Mouse (Mus musculus) kidney, postnatal 0 days (tissue): ENCODE measurements around the gene Snrk. TPM values are rescaled to one million over a fixed set of nuclear protein-coding genes. Genes with fewer than 3 reads are reported as not detected.

Experiments used
- ATAC-seq: fragments of 200-750 bp; cut with Nextera tagmentation; replicated peaks from 2 replicates; pipeline ENCODE4 v1.8.0; 2017; ENCODE audit warnings: low read depth, moderate number of reproducible peaks, moderate TSS enrichment, moderate library complexity; ENCODE audit not compliant: low FRiP score
- DNase-seq: peaks from one replicate; pipeline ENCODE4 v3.0.0-alpha.2; 2016; ENCODE audit warnings: low spot score
- H3K27ac ChIP-seq: fragments of 300-500 bp; sonication (generic); 2 replicates; pipeline ENCODE4 v1.5.1; 2014; ENCODE audit warnings: mild to moderate bottlenecking
- H3K27me3 ChIP-seq: fragments of 300-500 bp; sonication (generic); 2 replicates; pipeline ENCODE4 v1.6.1; 2014; ENCODE audit warnings: low read length, mixed read lengths; ENCODE audit not compliant: insufficient read depth
- H3K36me3 ChIP-seq: fragments of 300-500 bp; sonication (generic); 2 replicates; pipeline ENCODE4 v1.6.1; 2014; ENCODE audit warnings: low read length, mixed read lengths; ENCODE audit not compliant: insufficient read depth
- H3K4me1 ChIP-seq: fragments of 300-500 bp; sonication (generic); replicated peaks from 2 replicates; pipeline ENCODE4 v1.6.1; 2014; ENCODE audit warnings: antibody characterized with exemption, low read length, mixed read lengths; ENCODE audit not compliant: insufficient read depth
- H3K4me2 ChIP-seq: fragments of 300-500 bp; sonication (generic); 2 replicates; pipeline ENCODE4 v1.6.1; 2014; ENCODE audit warnings: mild to moderate bottlenecking, low read length, moderate library complexity, mixed read lengths
- H3K4me3 ChIP-seq: fragments of 300-500 bp; sonication (generic); replicated peaks from 2 replicates; pipeline ENCODE4 v1.5.1; 2014; ENCODE audit warnings: low read depth, low read length
- H3K9ac ChIP-seq: fragments of 300-500 bp; sonication (generic); 2 replicates; pipeline ENCODE4 v1.6.1; 2014; ENCODE audit warnings: low read depth, low read length
- H3K9me3 ChIP-seq: fragments of 300-500 bp; sonication (generic); replicated peaks from 2 replicates; pipeline ENCODE4 v1.6.1; 2016; ENCODE audit warnings: low read length, inconsistent platforms, mixed read lengths
- CTCF ChIP-seq: IDR thresholded peaks from 2 replicates; pipeline ENCODE4 v1.5.1; 2016; ENCODE audit warnings: antibody characterized with exemption, low read depth, mild to moderate bottlenecking, moderate library complexity
- WGBS: fragments of 180-500 bp; shearing (Covaris S2); extraction: QIAGEN DNeasy Blood & Tissue Kit; methylation state at CpG from one replicate; pipeline ENCODE4 v1.1.7; 2014; 5-methylcytosine and 5-hydroxymethylcytosine counted together
- polyA plus RNA-seq: library from polyadenylated mRNA; unstranded; fragments of >200 nt; fragmentation: Nextera tagmentation; extraction: Ambion mirVana; gene quantifications from 2 replicates; pipeline ENCODE4 v1.2.1, GENCODE M21; 2015

Snrk gene
- polyA plus RNA-seq, 1 experiment from 2014 or later, result 51.3 TPM

GRCm38 (mm10) chr9:122083698-122084097 lies 33.4 kb upstream of the Snrk start:
- Histone ChIP-seq H3K9ac (no peak overlapping the region), H3K9me3 (no peaks in the 10 kb centered on the region), H3K4me1 (peaks cover 13% of the 10 kb centered on the region), H3K27me3 (no peaks in the 10 kb centered on the region), H3K36me3 (no peaks in the 10 kb centered on the region), H3K4me2 (no peak overlapping the region), H3K27ac (peak overlapping the region; percentile 81), H3K4me3 (no peak overlapping the region)
- no peak for DNase-seq
- TF ChIP-seq CTCF, result no peak
- 67% methylated on average over 4 of the region's 4 CpGs for WGBS
- no peak for ATAC-seq

DNA sequence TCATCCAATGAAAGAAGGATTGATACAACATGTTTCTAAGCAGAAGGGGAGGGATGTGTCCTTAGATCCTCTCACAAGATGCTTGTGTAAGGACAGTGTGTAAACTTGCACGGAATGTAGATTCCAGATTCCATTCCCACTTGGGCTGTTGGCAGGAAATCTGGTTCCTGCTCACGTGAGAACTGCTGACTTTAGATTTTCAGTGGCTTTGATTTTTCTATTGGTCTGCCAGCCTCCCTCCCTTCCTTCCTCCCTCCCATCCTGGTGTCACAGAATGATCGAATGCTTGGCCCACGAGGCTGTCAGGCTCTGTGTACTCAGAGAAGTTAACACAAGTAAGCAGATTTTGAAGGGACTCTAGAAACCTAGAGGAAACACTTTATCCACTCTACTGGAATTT lies 32.9 kb upstream of the Snrk start:
- no peaks in the 10 kb centered on the region for H3K36me3 ChIP-seq
- no peak for TF ChIP-seq CTCF
- DNase-seq (peak; percentile 79), ATAC-seq (no peak; the same call in 1 of the 2 replicates)
- peaks cover 13% of the 10 kb centered on the region for H3K4me1 ChIP-seq
- WGBS, result 19% methylated on average over 4 of the region's 4 CpGs
- H3K27ac ChIP-seq, result peak overlapping the region; percentile 81; the same call in 1 of the 2 replicates
- H3K9ac ChIP-seq, result no peak overlapping the region
- H3K9me3 ChIP-seq, result no peaks in the 10 kb centered on the region
- H3K27me3 ChIP-seq, result no peaks in the 10 kb centered on the region
- no peak overlapping the region for H3K4me3 ChIP-seq
- H3K4me2 ChIP-seq, result no peak overlapping the region

DNA sequence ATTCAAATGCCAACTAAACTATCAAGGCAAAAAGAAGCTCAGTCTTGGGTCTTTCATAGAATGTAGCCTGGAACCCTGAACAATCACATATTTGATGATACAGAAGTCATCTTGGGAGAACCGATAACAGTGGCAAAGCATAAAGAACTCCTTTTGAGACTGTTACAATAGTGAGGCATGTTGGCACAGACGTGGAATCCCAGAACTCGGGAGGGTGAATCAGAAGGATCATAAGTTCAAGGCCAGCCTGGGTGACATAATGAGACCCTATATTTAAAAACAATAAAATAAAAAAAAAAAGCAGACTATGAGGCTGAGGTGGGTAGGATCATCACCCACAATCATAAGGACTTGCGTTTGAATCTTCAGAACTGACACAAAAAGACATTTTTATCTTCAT lies 32.4 kb upstream of the Snrk start:
- 70% methylated on average over 4 of the region's 4 CpGs for WGBS

GRCm38 (mm10) chr9:122085055-122085454 lies 32.0 kb upstream of the Snrk start:
- H3K27me3 ChIP-seq, result no peaks in the 10 kb centered on the region
- ATAC-seq (no peak), DNase-seq (peak; percentile 76)

More for the DNA sequence above, 32.4 kb upstream of the Snrk start:
- H3K9ac ChIP-seq, result no peak overlapping the region
- ATAC-seq, result no peak
- DNase-seq, result no peak
- no peaks in the 10 kb centered on the region for H3K36me3 ChIP-seq
- no peak for TF ChIP-seq CTCF
- H3K27me3 ChIP-seq, result no peaks in the 10 kb centered on the region
- H3K4me1 ChIP-seq, result peaks cover 13% of the 10 kb centered on the region
- no peak overlapping the region for H3K4me3 ChIP-seq
- no peaks in the 10 kb centered on the region for H3K9me3 ChIP-seq
- H3K27ac ChIP-seq, result peak overlapping the region; percentile 81
- H3K4me2 ChIP-seq, result no peak overlapping the region

DNA sequence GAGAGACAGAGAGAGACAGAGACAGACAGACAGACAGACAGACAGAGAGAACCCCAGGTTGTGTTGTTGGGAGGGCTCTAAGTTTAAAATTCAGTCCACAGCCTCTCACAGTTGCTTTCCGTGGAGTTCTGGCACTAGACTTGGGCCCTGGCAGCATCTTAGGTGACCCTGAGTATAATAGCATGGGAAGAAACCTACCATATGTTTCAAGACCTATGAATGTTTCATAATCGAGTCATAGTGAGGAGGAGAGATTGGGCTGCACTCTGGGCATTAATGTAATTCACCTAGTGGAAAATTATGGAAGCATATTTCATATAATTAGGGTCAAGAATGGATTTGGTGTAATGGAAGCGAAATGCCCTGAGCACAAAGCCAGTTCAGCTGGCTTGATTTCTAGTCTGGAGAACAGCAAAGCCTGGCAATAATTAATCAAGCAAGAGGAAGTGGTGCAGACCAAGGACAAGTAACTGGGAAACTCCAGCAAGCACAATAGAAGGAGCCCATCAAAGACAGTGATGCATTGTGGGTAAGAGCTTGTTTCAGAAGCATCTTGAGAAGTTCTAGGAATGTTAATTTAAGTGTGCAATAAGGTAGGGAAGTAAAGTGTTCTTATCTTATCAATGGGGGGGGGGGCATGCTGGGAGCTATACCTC lies 31.4 kb upstream of the Snrk start:
- Histone ChIP-seq H3K4me3 (no peak overlapping the region), H3K36me3 (no peaks in the 10 kb centered on the region), H3K4me1 (peaks cover 13% of the 10 kb centered on the region), H3K4me2 (no peak overlapping the region), H3K9ac (no peak overlapping the region), H3K27me3 (no peaks in the 10 kb centered on the region), H3K9me3 (no peaks in the 10 kb centered on the region), H3K27ac (peak overlapping the region; percentile 81)
- DNase-seq (peak; percentile 57), ATAC-seq (0 out of 2 replicates have a peak, but pooled peaks have one; percentile 40)
- TF ChIP-seq CTCF, result no peak
- WGBS, result 49% methylated on average over 3 of the region's 3 CpGs

More at GRCm38 (mm10) chr9:122085055-122085454, 32.0 kb upstream of the Snrk start:
- H3K27ac ChIP-seq, result peak overlapping the region; percentile 81
- WGBS, result 9% methylated on average over 6 of the region's 6 CpGs
- no peak overlapping the region for H3K9ac ChIP-seq
- no peaks in the 10 kb centered on the region for H3K9me3 ChIP-seq
- TF ChIP-seq CTCF, result no peak
- no peak overlapping the region for H3K4me2 ChIP-seq
- H3K4me1 ChIP-seq, result peaks cover 13% of the 10 kb centered on the region
- no peaks in the 10 kb centered on the region for H3K36me3 ChIP-seq
- H3K4me3 ChIP-seq, result no peak overlapping the region

DNA sequence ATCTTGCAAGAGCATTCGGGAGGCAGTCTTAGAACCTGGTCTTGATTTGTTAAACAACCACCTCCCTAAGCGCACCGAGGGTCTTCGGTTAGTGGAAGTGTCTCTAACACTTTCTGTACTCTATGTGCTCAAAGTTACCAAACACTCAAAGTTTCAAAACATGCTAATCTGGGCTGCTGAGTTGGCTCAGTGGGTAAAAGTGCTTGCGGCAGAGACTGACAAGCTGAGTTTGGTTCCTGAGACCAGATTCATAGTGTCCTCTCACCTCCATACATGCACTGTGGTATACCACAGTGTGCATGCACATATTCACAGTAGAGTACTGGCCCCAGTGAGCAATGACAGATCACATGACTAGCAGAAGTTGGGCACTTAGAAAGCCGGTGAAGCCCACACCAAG lies 30.0 kb upstream of the Snrk start:
- Histone ChIP-seq H3K4me3 (no peak overlapping the region), H3K27me3 (no peaks in the 10 kb centered on the region), H3K4me1 (peaks cover 13% of the 10 kb centered on the region), H3K9ac (no peak overlapping the region), H3K36me3 (no peaks in the 10 kb centered on the region), H3K4me2 (no peak overlapping the region), H3K9me3 (no peaks in the 10 kb centered on the region), H3K27ac (no peak overlapping the region)
- TF ChIP-seq CTCF, result no peak
- 93% methylated on average over 6 of the region's 6 CpGs for WGBS
- no peak for ATAC-seq
- no peak for DNase-seq

DNA sequence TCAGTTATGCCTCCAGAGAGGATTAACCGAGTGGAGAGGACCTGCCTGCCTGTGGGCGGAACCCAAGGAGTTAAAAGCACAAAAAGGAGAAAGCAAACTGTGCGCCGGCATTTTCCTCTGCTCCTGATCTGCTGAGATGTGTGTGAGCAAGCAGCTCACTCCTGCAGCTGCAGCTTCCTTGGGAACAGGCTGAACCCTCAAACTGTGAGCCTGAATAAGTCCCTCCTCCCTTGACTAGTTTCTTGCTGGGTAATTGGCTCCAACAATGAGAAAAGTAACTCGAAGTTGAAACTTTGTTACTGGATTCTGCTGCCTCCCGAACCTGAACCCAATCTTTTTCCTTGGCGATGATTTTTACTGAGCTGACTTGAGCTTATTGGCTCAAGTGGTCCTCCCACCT lies 25.9 kb upstream of the Snrk start:
- Histone ChIP-seq H3K4me2 (no peak overlapping the region), H3K9me3 (no peaks in the 10 kb centered on the region), H3K36me3 (no peaks in the 10 kb centered on the region), H3K27me3 (no peaks in the 10 kb centered on the region), H3K4me3 (no peak overlapping the region), H3K27ac (no peak overlapping the region), H3K9ac (no peak overlapping the region), H3K4me1 (no peaks in the 10 kb centered on the region)
- DNase-seq (no peak), ATAC-seq (no peak)
- WGBS, result 56% methylated on average over 7 of the region's 7 CpGs
- TF ChIP-seq CTCF, result no peak
